Mouse (Mus musculus) lung, postnatal 0 days (tissue): ENCODE data around the gene Syncrip. TPM values are rescaled to one million over a fixed set of nuclear protein-coding genes. Genes with fewer than 3 reads are reported as not detected.
"Not testable (repeated sequence)": the region's sequence is repeated elsewhere in the genome, so short reads cannot be mapped to it uniquely, and the experiment has no call there.

Experiments
- ATAC-seq: fragments of 200-750 bp; cut with Nextera tagmentation; 2 replicates; pipeline ENCODE4 v1.8.0; 2017; ENCODE audit warnings: moderate library complexity
- DNase-seq: peaks from one replicate; pipeline ENCODE4 v3.0.0-alpha.2; 2016; ENCODE audit warnings: low spot score
- H3K27ac ChIP-seq: fragments of 300-500 bp; sonication (generic); 2 replicates; pipeline ENCODE4 v1.5.1; 2014; ENCODE audit warnings: antibody characterized with exemption, mild to moderate bottlenecking, low read length, mixed read lengths
- H3K27me3 ChIP-seq: fragments of 300-500 bp; sonication (generic); replicated peaks from 2 replicates; pipeline ENCODE4 v1.6.1; 2014; ENCODE audit warnings: low read length, mixed read lengths; ENCODE audit not compliant: insufficient read depth
- H3K36me3 ChIP-seq: fragments of 300-500 bp; sonication (generic); 2 replicates; pipeline ENCODE4 v1.6.1; 2014; ENCODE audit warnings: low read length, mixed read lengths; ENCODE audit not compliant: insufficient read depth
- H3K4me1 ChIP-seq: fragments of 300-500 bp; sonication (generic); 2 replicates; pipeline ENCODE4 v1.6.1; 2014; ENCODE audit warnings: antibody characterized with exemption, low read depth, low read length, mixed read lengths; ENCODE audit not compliant: insufficient read depth
- H3K4me2 ChIP-seq: fragments of 300-500 bp; sonication (generic); replicated peaks from 2 replicates; pipeline ENCODE4 v1.6.1; 2014; ENCODE audit warnings: low read depth, mild to moderate bottlenecking, low read length, moderate library complexity, mixed read lengths
- H3K4me3 ChIP-seq: fragments of 300-500 bp; sonication (generic); 2 replicates; pipeline ENCODE4 v1.5.1; 2014; ENCODE audit warnings: low read depth, low read length
- H3K9ac ChIP-seq: fragments of 300-500 bp; sonication (generic); replicated peaks from 2 replicates; pipeline ENCODE4 v1.6.1; 2014; ENCODE audit warnings: low read depth, mild to moderate bottlenecking
- H3K9me3 ChIP-seq: fragments of 300-500 bp; sonication (generic); 2 replicates; pipeline ENCODE4 v1.6.1; 2016; ENCODE audit warnings: low read length, mixed read lengths
- CTCF ChIP-seq: IDR thresholded peaks from 2 replicates; pipeline ENCODE4 v1.5.1; 2016; ENCODE audit warnings: antibody characterized with exemption, mild to moderate bottlenecking
- EP300 ChIP-seq: IDR thresholded peaks from 2 replicates; pipeline ENCODE4 v1.6.1; 2016; ENCODE audit warnings: antibody characterized with exemption, mild to moderate bottlenecking, control low read depth
- WGBS: fragments of 180-500 bp; shearing (Covaris S2); extraction: QIAGEN DNeasy Blood & Tissue Kit; methylation state at CpG from one replicate; pipeline ENCODE4 v1.1.7; 2014; 5-methylcytosine and 5-hydroxymethylcytosine counted together
- polyA plus RNA-seq: library from polyadenylated mRNA; unstranded; fragments of >200 nt; fragmentation: Nextera tagmentation; extraction: Ambion mirVana; gene quantifications from 2 replicates; pipeline ENCODE4 v1.2.1, GENCODE M21; 2015

The Syncrip gene
- polyA plus RNA-seq = 36.0 and 38.8 TPM in 2 replicates

DNA sequence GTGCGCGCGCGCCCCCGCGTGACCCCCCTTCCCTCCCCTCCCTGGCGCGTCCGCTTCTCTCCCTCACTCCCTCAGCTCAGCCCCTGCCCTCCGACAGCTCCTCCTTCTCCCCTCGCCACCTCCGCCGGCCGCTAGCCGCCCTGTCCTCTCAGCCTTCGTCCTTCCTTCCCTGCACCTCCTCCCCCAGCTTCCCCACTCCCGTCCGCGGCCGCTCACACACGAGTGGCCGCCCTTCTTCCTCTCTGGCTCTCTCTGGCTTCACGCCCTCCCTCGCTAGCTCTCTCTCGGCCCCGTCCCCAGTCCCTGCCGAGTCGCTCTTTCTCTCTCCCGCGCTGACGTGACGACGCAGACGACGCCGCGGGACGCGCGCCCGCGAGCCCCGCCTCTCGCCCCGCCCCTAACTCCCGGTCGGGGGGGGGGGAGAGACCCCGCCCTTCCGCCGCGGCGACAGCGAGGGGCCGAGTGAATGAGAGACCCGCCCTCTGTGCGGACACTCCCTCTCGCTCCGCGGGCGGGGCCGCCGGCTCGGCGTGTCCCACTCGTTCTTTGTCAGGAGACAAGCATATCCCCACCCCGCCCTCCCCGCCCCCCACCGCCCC lies at the start of gene Syncrip:
TSS of gene Syncrip (minus strand) at position 345 of the 599 bp plus-strand sequence.
- 1% methylated on average over 34 of the region's 68 CpGs for WGBS
- H3K4me1 ChIP-seq, H3K36me3 ChIP-seq, H3K9me3 ChIP-seq, H3K27me3 ChIP-seq: not testable (repeated sequence)
- ATAC-seq = peak; percentile 91
- DNase-seq = peak; percentile 95
- Histone ChIP-seq H3K4me2 (peak within 1 kb of the TSS; percentile 90), H3K4me3 (peak within 1 kb of the TSS; percentile 93), H3K9ac (peak within 1 kb of the TSS; percentile 79), H3K27ac (peak within 1 kb of the TSS; percentile 99)

GRCm38 (mm10) chr9:88529979-88530580 lies 47.7 kb upstream of the Syncrip start:
- WGBS = 46% methylated on average over 5 of the region's 5 CpGs
- peak; percentile 49 for ATAC-seq

GRCm38 (mm10) chr9:88529571-88529970 lies 47.2 kb upstream of the Syncrip start:
- peak; percentile 16 for DNase-seq
- H3K36me3 ChIP-seq = no peaks in the 10 kb centered on the region
- WGBS = 68% methylated on average over 3 of the region's 3 CpGs
- no peaks in the 10 kb centered on the region for H3K9me3 ChIP-seq
- H3K27ac ChIP-seq = no peak overlapping the region
- no peak for ATAC-seq
- no peaks in the 10 kb centered on the region for H3K27me3 ChIP-seq
- H3K4me1 ChIP-seq = no peaks in the 10 kb centered on the region
- no peak overlapping the region for H3K4me3 ChIP-seq
- H3K9ac ChIP-seq = no peak overlapping the region
- no peak for TF ChIP-seq EP300
- TF ChIP-seq CTCF = no peak
- no peak overlapping the region for H3K4me2 ChIP-seq

More at GRCm38 (mm10) chr9:88529979-88530580, 47.7 kb upstream of the Syncrip start:
- H3K4me1 ChIP-seq = no peaks in the 10 kb centered on the region
- no peak overlapping the region for H3K4me2 ChIP-seq
- H3K4me3 ChIP-seq = no peak overlapping the region
- no peak overlapping the region for H3K9ac ChIP-seq
- no peak for TF ChIP-seq CTCF
- no peak for TF ChIP-seq EP300
- no peak overlapping the region for H3K27ac ChIP-seq
- no peaks in the 10 kb centered on the region for H3K9me3 ChIP-seq
- H3K36me3 ChIP-seq = no peaks in the 10 kb centered on the region
- DNase-seq = no peak
- no peaks in the 10 kb centered on the region for H3K27me3 ChIP-seq

DNA sequence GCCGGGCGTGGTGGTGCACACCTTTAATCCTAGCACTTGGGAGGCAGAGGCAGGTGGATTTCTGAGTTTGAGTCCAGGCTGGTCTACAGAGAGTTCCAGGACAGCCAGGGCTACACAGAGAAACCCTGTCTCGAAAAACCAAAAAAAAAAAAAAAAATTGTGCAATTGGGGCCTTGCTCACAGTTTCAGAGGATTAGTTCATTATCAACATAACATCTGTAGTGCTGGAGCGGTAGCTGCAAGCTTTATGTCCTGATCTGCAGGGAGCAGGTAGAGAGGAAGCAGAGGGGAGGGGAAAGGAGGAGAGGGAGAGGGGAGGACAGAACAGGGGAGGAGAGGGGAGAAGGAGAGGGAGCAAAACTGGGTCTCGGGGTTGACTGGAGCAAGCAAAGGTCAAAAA lies 46.4 kb upstream of the Syncrip start:
- no peaks in the 10 kb centered on the region for H3K4me1 ChIP-seq
- H3K36me3 ChIP-seq = no peaks in the 10 kb centered on the region
- no peak overlapping the region for H3K9ac ChIP-seq
- WGBS = 85% methylated on average over 5 of the region's 5 CpGs
- DNase-seq (no peak), ATAC-seq (no peak)
- H3K27ac ChIP-seq = no peak overlapping the region
- no peaks in the 10 kb centered on the region for H3K9me3 ChIP-seq
- TF ChIP-seq EP300 (no peak), CTCF (no peak)
- H3K4me2 ChIP-seq = no peak overlapping the region
- H3K27me3 ChIP-seq = no peaks in the 10 kb centered on the region
- no peak overlapping the region for H3K4me3 ChIP-seq

GRCm38 (mm10) chr9:88527956-88528355 lies 45.6 kb upstream of the Syncrip start:
- WGBS = 82% methylated on average over 4 of the region's 4 CpGs
- no peak for DNase-seq
- H3K36me3 ChIP-seq = no peaks in the 10 kb centered on the region
- no peak for TF ChIP-seq EP300
- TF ChIP-seq CTCF = no peak
- H3K9me3 ChIP-seq = no peaks in the 10 kb centered on the region
- no peaks in the 10 kb centered on the region for H3K4me1 ChIP-seq
- no peak for ATAC-seq
- no peaks in the 10 kb centered on the region for H3K27me3 ChIP-seq
- no peak overlapping the region for H3K9ac ChIP-seq
- H3K4me3 ChIP-seq = no peak overlapping the region
- H3K4me2 ChIP-seq = no peak overlapping the region
- no peak overlapping the region for H3K27ac ChIP-seq

GRCm38 (mm10) chr9:88525341-88525740 lies 43.0 kb upstream of the Syncrip start:
- H3K9ac ChIP-seq = no peak overlapping the region
- ATAC-seq = no peak
- no peaks in the 10 kb centered on the region for H3K36me3 ChIP-seq
- H3K27ac ChIP-seq = no peak overlapping the region
- H3K4me1 ChIP-seq = 0 out of 2 replicates have a peak, but pooled peaks cover 4% of the 10 kb centered on the region
- H3K27me3 ChIP-seq = no peaks in the 10 kb centered on the region
- 90% methylated on average over 6 of the region's 6 CpGs for WGBS
- no peaks in the 10 kb centered on the region for H3K9me3 ChIP-seq
- DNase-seq = no peak
- no peak for TF ChIP-seq CTCF
- TF ChIP-seq EP300 = no peak
- no peak overlapping the region for H3K4me3 ChIP-seq
- H3K4me2 ChIP-seq = no peak overlapping the region
